Mouse (Mus musculus) kidney, adult 2 months (tissue): ENCODE results near the gene Irak3.

Source experiments
- CTCF ChIP-seq: fragments of 200-500 bp; conservative IDR thresholded peaks from 2 replicates; pipeline ENCODE4 v1.5.1; 2011; ENCODE audit warnings: low read depth, mild to moderate bottlenecking, control low read depth, low read length, moderate library complexity, mixed read lengths; ENCODE audit not compliant: insufficient read depth, insufficient read length
- POLR2A ChIP-seq: fragments of 200-500 bp; IDR thresholded peaks from one replicate; pipeline ENCODE4 v1.6.1; 2011; ENCODE audit warnings: low read depth, low read length, control low read depth

DNA sequence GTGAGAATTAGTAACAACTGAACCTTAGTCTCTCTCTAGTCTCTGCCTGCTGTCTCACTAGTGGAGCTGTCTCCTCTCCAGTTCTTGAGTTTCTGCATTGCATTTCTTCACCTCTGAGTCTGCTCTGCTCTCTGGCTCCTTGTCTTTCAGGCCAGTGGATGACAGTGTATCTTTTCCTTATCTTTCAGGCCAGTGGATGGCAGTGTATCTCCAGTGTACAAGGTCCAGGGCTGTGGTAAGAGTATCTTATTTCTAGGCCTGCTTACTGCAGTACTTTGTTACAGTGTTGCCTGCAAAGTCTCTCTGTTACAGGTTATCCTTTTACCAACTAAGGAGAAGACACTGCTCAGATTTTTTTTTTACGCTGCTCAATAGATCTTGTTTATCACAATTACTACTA lies 19.0 kb downstream of the Irak3 start:
- TF ChIP-seq CTCF (peak; percentile 35; the same call in 1 of the 2 replicates), POLR2A (no peak)
